Mouse (Mus musculus) embryonic facial prominence, embryonic 13.5 days (tissue): ENCODE data around the gene Clmn. TPM values are rescaled to one million over a fixed set of nuclear protein-coding genes. Genes with fewer than 3 reads are reported as not detected.
"Not testable (repeated sequence)": the region's sequence is repeated elsewhere in the genome, so short reads cannot be mapped to it uniquely, and the experiment has no call there.

Source experiments
- ATAC-seq: fragments of 200-750 bp; cut with Nextera tagmentation; 2 replicates; pipeline ENCODE4 v1.8.0; 2017; ENCODE audit warnings: low read depth; ENCODE audit not compliant: insufficient number of reproducible peaks, insufficient read depth, low FRiP score, low TSS enrichment
- H3K27ac ChIP-seq: fragments of 300-500 bp; sonication (generic); 2 replicates; pipeline ENCODE4 v1.5.1; 2015; ENCODE audit warnings: moderate library complexity, mild to moderate bottlenecking, inconsistent platforms
- H3K27me3 ChIP-seq: fragments of 300-500 bp; sonication (generic); 2 replicates; pipeline ENCODE4 v1.6.1; 2015; ENCODE audit warnings: mild to moderate bottlenecking, inconsistent platforms
- H3K36me3 ChIP-seq: fragments of 300-500 bp; sonication (generic); 2 replicates; pipeline ENCODE4 v1.6.1; 2015; ENCODE audit warnings: mild to moderate bottlenecking, inconsistent platforms
- H3K4me1 ChIP-seq: fragments of 300-500 bp; sonication (generic); 2 replicates; pipeline ENCODE4 v1.6.1; 2015; ENCODE audit warnings: inconsistent platforms
- H3K4me2 ChIP-seq: fragments of 300-500 bp; sonication (generic); 2 replicates; pipeline ENCODE4 v1.6.1; 2015; ENCODE audit warnings: moderate library complexity, mild to moderate bottlenecking, inconsistent platforms
- H3K4me3 ChIP-seq: fragments of 300-500 bp; sonication (generic); 2 replicates; pipeline ENCODE4 v1.5.1; 2015; ENCODE audit warnings: mild to moderate bottlenecking, inconsistent platforms
- H3K9ac ChIP-seq: fragments of 300-500 bp; sonication (generic); 2 replicates; pipeline ENCODE4 v1.6.1; 2015; ENCODE audit warnings: mild to moderate bottlenecking, inconsistent platforms
- H3K9me3 ChIP-seq: fragments of 300-500 bp; sonication (generic); 2 replicates; pipeline ENCODE4 v1.6.1; 2016; ENCODE audit warnings: inconsistent platforms
- WGBS: fragments of 180-500 bp; shearing (Covaris S2); methylation state at CpG from one replicate; pipeline ENCODE4 v1.1.7; 2015; ENCODE audit warnings: mixed read lengths; 5-methylcytosine and 5-hydroxymethylcytosine counted together
- polyA plus RNA-seq: library from polyadenylated mRNA; unstranded; fragments of >200 nt; fragmentation: Nextera tagmentation; extraction: Ambion mirVana; gene quantifications from 2 replicates; pipeline ENCODE4 v1.2.1, GENCODE M21; 2015

Clmn gene
- polyA plus RNA-seq, 1 experiment from 2014 or later, result 4.3 TPM

GRCm38 (mm10) chr12:104837957-104838401 is 26.9 kb downstream of the Clmn start:
- Histone ChIP-seq H3K36me3 (no peaks in the 10 kb centered on the region), H3K9me3 (no peaks in the 10 kb centered on the region), H3K4me1 (peaks cover 20% of the 10 kb centered on the region), H3K27me3 (no peaks in the 10 kb centered on the region), H3K4me2 (no peak overlapping the region), H3K4me3 (no peak overlapping the region), H3K9ac (no peak overlapping the region), H3K27ac (no peak overlapping the region)
- 66% methylated on average over 13 of the region's 13 CpGs for WGBS
- no peak for ATAC-seq

GRCm38 (mm10) chr12:104837111-104837837 is 27.6 kb downstream of the Clmn start:
- Histone ChIP-seq H3K27ac (no peak overlapping the region), H3K4me1 (peaks cover 20% of the 10 kb centered on the region), H3K4me2 (no peak overlapping the region), H3K9me3 (no peaks in the 10 kb centered on the region), H3K36me3 (no peaks in the 10 kb centered on the region), H3K4me3 (no peak overlapping the region), H3K27me3 (no peaks in the 10 kb centered on the region), H3K9ac (no peak overlapping the region)
- 72% methylated on average over 2 of the region's 2 CpGs for WGBS
- no peak for ATAC-seq

GRCm38 (mm10) chr12:104836230-104836629 is 28.6 kb downstream of the Clmn start:
- ATAC-seq, result no peak
- Histone ChIP-seq H3K4me2 (no peak overlapping the region), H3K9ac (no peak overlapping the region), H3K4me1 (peaks cover 19% of the 10 kb centered on the region), H3K36me3 (no peaks in the 10 kb centered on the region), H3K9me3 (no peaks in the 10 kb centered on the region), H3K27ac (no peak overlapping the region), H3K4me3 (no peak overlapping the region), H3K27me3 (no peaks in the 10 kb centered on the region)
- 93% methylated on average over 6 of the region's 6 CpGs for WGBS

- Histone ChIP-seq H3K27me3 (no peaks in the 10 kb centered on the region), H3K36me3 (no peaks in the 10 kb centered on the region), H3K27ac (no peak overlapping the region), H3K4me2 (no peak overlapping the region), H3K9me3 (no peaks in the 10 kb centered on the region), H3K4me3 (no peak overlapping the region), H3K4me1 (peaks cover 21% of the 10 kb centered on the region), H3K9ac (no peak overlapping the region)
- WGBS, result 71% methylated on average over 19 of the region's 19 CpGs
- ATAC-seq, result no peak
Measured at GRCm38 (mm10) chr12:104835369-104836094, 29.3 kb downstream of the Clmn start.

- Histone ChIP-seq H3K4me1 (peaks cover 28% of the 10 kb centered on the region), H3K36me3 (no peaks in the 10 kb centered on the region), H3K9ac (no peak overlapping the region), H3K27ac (no peak overlapping the region), H3K9me3 (no peaks in the 10 kb centered on the region), H3K27me3 (no peaks in the 10 kb centered on the region), H3K4me3 (no peak overlapping the region), H3K4me2 (no peak overlapping the region)
- no peak for ATAC-seq
- 58% methylated on average over 4 of the region's 4 CpGs for WGBS
Measured at GRCm38 (mm10) chr12:104834772-104835171, 30.1 kb downstream of the Clmn start.

GRCm38 (mm10) chr12:104830666-104831435 is 34.0 kb downstream of the Clmn start:
- Histone ChIP-seq H3K4me3 (no peak overlapping the region), H3K9me3 (no peaks in the 10 kb centered on the region), H3K36me3 (no peaks in the 10 kb centered on the region), H3K4me2 (no peak overlapping the region), H3K27me3 (no peaks in the 10 kb centered on the region), H3K27ac (no peak overlapping the region), H3K9ac (no peak overlapping the region), H3K4me1 (peaks cover 32% of the 10 kb centered on the region)
- no peak for ATAC-seq
- 72% methylated on average over 17 of the region's 17 CpGs for WGBS

- no peak overlapping the region for H3K4me3 ChIP-seq
- H3K36me3 ChIP-seq, result no peaks in the 10 kb centered on the region
- ATAC-seq, result no peak
- 68% methylated on average over 7 of the region's 7 CpGs for WGBS
- H3K4me1 ChIP-seq, result peaks cover 29% of the 10 kb centered on the region
- no peak overlapping the region for H3K27ac ChIP-seq
- H3K9ac ChIP-seq, result no peak overlapping the region
- H3K9me3 ChIP-seq, result no peaks in the 10 kb centered on the region
- no peak overlapping the region for H3K4me2 ChIP-seq
- no peaks in the 10 kb centered on the region for H3K27me3 ChIP-seq
Measured at GRCm38 (mm10) chr12:104830283-104830639, 34.6 kb downstream of the Clmn start.

- no peak overlapping the region for H3K9ac ChIP-seq
- H3K4me3 ChIP-seq, result no peak overlapping the region
- H3K4me1 ChIP-seq, result peaks cover 29% of the 10 kb centered on the region
- H3K4me2 ChIP-seq, result no peak overlapping the region
- H3K27ac ChIP-seq, result no peak overlapping the region; the same call in 1 of the 2 replicates
- 0 out of 2 replicates have a peak, but pooled peaks have one; percentile 52 for ATAC-seq
- 37% methylated on average over 6 of the region's 6 CpGs for WGBS
- H3K27me3 ChIP-seq, result no peaks in the 10 kb centered on the region
- H3K36me3 ChIP-seq, result no peaks in the 10 kb centered on the region
- H3K9me3 ChIP-seq, result no peaks in the 10 kb centered on the region
Measured at GRCm38 (mm10) chr12:104829596-104830282, 35.1 kb downstream of the Clmn start.

- H3K4me1 ChIP-seq, result peaks cover 34% of the 10 kb centered on the region
- H3K36me3 ChIP-seq, H3K27ac ChIP-seq, H3K9ac ChIP-seq, H3K4me2 ChIP-seq, H3K4me3 ChIP-seq, H3K27me3 ChIP-seq, H3K9me3 ChIP-seq, ATAC-seq: not testable (repeated sequence)
- WGBS, result 91% methylated on average over 4 of the region's 4 CpGs
Measured at GRCm38 (mm10) chr12:104828986-104829385, 35.9 kb downstream of the Clmn start.

- Histone ChIP-seq H3K9me3 (no peaks in the 10 kb centered on the region), H3K4me1 (peaks cover 34% of the 10 kb centered on the region), H3K9ac (no peak overlapping the region), H3K4me2 (no peak overlapping the region), H3K4me3 (no peak overlapping the region), H3K27ac (no peak overlapping the region), H3K36me3 (no peaks in the 10 kb centered on the region), H3K27me3 (no peaks in the 10 kb centered on the region)
- no peak for ATAC-seq
- 80% methylated on average over 6 of the region's 6 CpGs for WGBS
Measured at GRCm38 (mm10) chr12:104827721-104828120, 37.2 kb downstream of the Clmn start.

- Histone ChIP-seq H3K4me3 (no peak overlapping the region), H3K9ac (no peak overlapping the region), H3K27ac (no peak overlapping the region), H3K4me1 (peaks cover 33% of the 10 kb centered on the region), H3K27me3 (no peaks in the 10 kb centered on the region), H3K4me2 (no peak overlapping the region), H3K36me3 (no peaks in the 10 kb centered on the region), H3K9me3 (no peaks in the 10 kb centered on the region)
- 58% methylated on average over 6 of the region's 6 CpGs for WGBS
- no peak for ATAC-seq
Measured at GRCm38 (mm10) chr12:104824907-104825267, 40.0 kb downstream of the Clmn start.
